Mouse (Mus musculus): Measurements from ENCODE around the gene Fam57b.

Fam57b gene

GRCm38 (mm10) chr7:126877239-126877638 lies 79.8 kb downstream of the Fam57b start:
- no peak for DNase-seq (ENCODE audit: low spot score)
